Mouse (Mus musculus) heart, embryonic 13.5 days (tissue): Measurements from ENCODE around the gene Hist1h3c. TPM values are rescaled to one million over a fixed set of nuclear protein-coding genes. Genes with fewer than 3 reads are reported as not detected.
"Not testable (repeated sequence)": the region's sequence is repeated elsewhere in the genome, so short reads cannot be mapped to it uniquely, and the experiment has no call there.

Source experiments
- ATAC-seq: fragments of 200-750 bp; cut with Nextera tagmentation; 2 replicates; pipeline ENCODE4 v1.8.0; 2017; ENCODE audit warnings: moderate TSS enrichment; ENCODE audit not compliant: insufficient number of reproducible peaks, low FRiP score, low TSS enrichment; ENCODE audit errors: extremely low read depth
- H3K27ac ChIP-seq: fragments of 300-500 bp; sonication (generic); replicated peaks from 2 replicates; pipeline ENCODE4 v1.5.1; 2015; ENCODE audit warnings: moderate library complexity, mild to moderate bottlenecking, inconsistent platforms
- H3K27me3 ChIP-seq: fragments of 300-500 bp; sonication (generic); replicated peaks from 2 replicates; pipeline ENCODE4 v1.6.1; 2015; ENCODE audit warnings: mild to moderate bottlenecking, inconsistent platforms
- H3K36me3 ChIP-seq: fragments of 300-500 bp; sonication (generic); 2 replicates; pipeline ENCODE4 v1.6.1; 2015; ENCODE audit warnings: mild to moderate bottlenecking, inconsistent platforms
- H3K4me1 ChIP-seq: fragments of 300-500 bp; sonication (generic); 2 replicates; pipeline ENCODE4 v1.6.1; 2015; ENCODE audit warnings: inconsistent platforms
- H3K4me2 ChIP-seq: fragments of 300-500 bp; sonication (generic); 2 replicates; pipeline ENCODE4 v1.6.1; 2015; ENCODE audit warnings: inconsistent platforms, mild to moderate bottlenecking, moderate library complexity
- H3K4me3 ChIP-seq: fragments of 300-500 bp; sonication (generic); 2 replicates; pipeline ENCODE4 v1.5.1; 2015; ENCODE audit warnings: moderate library complexity, mild to moderate bottlenecking, inconsistent platforms
- H3K9ac ChIP-seq: fragments of 300-500 bp; sonication (generic); 2 replicates; pipeline ENCODE4 v1.6.1; 2015; ENCODE audit warnings: inconsistent platforms, mild to moderate bottlenecking, moderate library complexity
- H3K9me3 ChIP-seq: fragments of 300-500 bp; sonication (generic); 2 replicates; pipeline ENCODE4 v1.6.1; 2016; ENCODE audit warnings: inconsistent platforms
- WGBS: fragments of 180-500 bp; shearing (Covaris S2); methylation state at CpG from one replicate; pipeline ENCODE4 v1.1.7; 2015; ENCODE audit warnings: mixed read lengths; 5-methylcytosine and 5-hydroxymethylcytosine counted together
- polyA plus RNA-seq: library from polyadenylated mRNA; unstranded; fragments of >200 nt; fragmentation: Nextera tagmentation; extraction: Ambion mirVana; gene quantifications from 2 replicates; pipeline ENCODE4 v1.2.1, GENCODE M21; 2015

Hist1h3c gene
- polyA plus RNA-seq, 1 experiment from 2014 or later, result 3.8 TPM

DNA sequence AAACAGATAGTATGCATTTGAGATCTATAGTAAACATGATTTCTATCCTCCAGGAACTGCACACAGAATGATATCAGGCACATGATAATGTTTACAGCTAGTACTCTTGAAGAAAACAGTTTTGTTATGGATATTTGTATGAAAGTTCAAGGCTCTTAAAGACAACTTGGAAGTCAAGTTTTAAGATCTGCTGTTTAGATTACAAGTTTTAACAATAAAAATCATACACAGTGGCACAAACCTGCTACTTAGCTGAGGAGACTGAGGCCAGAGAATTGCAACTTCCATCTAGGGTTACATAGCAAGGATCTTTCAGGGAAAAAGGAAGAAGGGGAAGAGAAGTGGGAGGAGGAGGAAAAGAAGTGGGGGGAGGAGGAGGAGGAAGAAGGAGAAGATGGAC lies 9.6 kb upstream of the Hist1h3c start:
- Histone ChIP-seq H3K36me3 (no peaks in the 10 kb centered on the region), H3K4me3 (no peak overlapping the region), H3K9me3 (no peaks in the 10 kb centered on the region), H3K4me2 (no peak overlapping the region), H3K9ac (no peak overlapping the region), H3K4me1 (peaks cover 20% of the 10 kb centered on the region), H3K27me3 (no peaks in the 10 kb centered on the region), H3K27ac (no peak overlapping the region)
- ATAC-seq, result no peak

DNA sequence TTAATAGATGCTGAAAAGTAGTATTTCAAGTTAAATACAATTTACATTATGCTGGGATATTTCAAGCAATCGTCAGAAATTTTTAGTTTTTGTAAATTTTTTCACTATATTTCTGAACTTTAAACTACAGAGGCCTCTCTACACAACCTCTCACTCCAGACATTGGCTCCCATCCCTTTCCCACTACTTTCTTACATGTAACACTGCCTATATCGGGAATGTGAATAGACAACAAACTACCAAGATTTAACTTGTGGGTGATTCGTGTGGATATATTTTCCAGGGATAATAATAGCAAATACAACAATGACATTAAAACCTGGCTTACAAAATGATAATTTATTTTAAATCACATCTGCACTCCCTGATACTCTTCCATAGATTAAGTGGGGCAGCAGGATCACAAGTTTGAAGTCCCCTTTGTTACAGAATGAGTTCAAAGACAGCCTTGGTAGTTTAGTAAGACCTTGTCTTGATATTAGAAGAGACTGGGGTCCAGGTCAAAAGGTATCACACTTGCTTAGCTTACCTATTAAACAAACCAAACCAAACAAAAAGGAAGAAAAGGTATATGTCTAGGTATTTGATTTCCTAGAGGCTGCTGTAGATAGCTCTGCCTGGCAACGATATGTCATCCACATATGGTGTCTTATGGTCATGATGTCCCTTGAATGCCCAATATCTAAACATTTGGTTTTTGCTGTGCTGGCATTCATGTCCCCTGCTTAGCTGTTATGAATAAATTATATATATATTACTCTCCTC lies 8.1 kb upstream of the Hist1h3c start:
- Histone ChIP-seq H3K27ac (peak overlapping the region; percentile 2; the same call in 1 of the 2 replicates), H3K9me3 (no peaks in the 10 kb centered on the region), H3K4me1 (peaks cover 16% of the 10 kb centered on the region), H3K27me3 (no peaks in the 10 kb centered on the region), H3K4me2 (peak overlapping the region; percentile 73), H3K36me3 (no peaks in the 10 kb centered on the region), H3K4me3 (peak overlapping the region; percentile 52), H3K9ac (peak overlapping the region; percentile 82)
- 59% methylated on average over 4 of the region's 4 CpGs for WGBS
- ATAC-seq, result no peak

DNA sequence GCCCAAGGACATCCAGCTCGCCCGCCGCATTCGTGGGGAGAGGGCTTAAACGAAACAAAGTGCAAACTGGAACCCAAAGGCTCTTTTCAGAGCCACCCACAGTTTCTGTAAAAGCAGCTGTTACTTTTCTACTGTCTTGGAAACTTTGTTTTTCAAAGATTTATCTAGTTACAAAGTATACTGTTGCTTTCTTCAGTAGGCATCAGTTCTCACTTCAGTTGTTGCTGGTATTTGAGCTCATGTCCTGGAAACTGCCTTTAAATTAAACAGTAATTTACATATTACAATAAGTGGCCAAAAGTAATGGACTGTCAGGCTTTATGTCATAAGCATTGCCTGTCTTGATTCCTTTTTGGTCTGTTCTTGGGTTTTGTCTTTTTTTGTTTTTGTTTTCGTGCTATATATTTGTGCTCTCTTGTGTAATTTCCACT lies 7.4 kb upstream of the Hist1h3c start:
- Histone ChIP-seq H3K4me2 (peak overlapping the region; percentile 73), H3K27ac (peak overlapping the region; percentile 76), H3K36me3 (no peaks in the 10 kb centered on the region), H3K4me1 (peaks cover 22% of the 10 kb centered on the region), H3K4me3 (peak overlapping the region; percentile 52), H3K27me3 (no peaks in the 10 kb centered on the region), H3K9ac (peak overlapping the region; percentile 82), H3K9me3 (no peaks in the 10 kb centered on the region)
- 7% methylated on average over 6 of the region's 6 CpGs for WGBS
- ATAC-seq, result no peak

- Histone ChIP-seq H3K27ac (peak within 1 kb of the TSS; percentile 95), H3K4me2 (peak within 1 kb of the TSS; percentile 73), H3K4me1 (peaks cover 22% of the 10 kb centered on the region), H3K4me3 (peak within 1 kb of the TSS; percentile 52), H3K9ac (peak within 1 kb of the TSS; percentile 85)
- ATAC-seq, result peak; percentile 70
- H3K27me3 ChIP-seq, H3K9me3 ChIP-seq, H3K36me3 ChIP-seq: not testable (repeated sequence)
- under 1% methylated on average over 21 of the region's 47 CpGs for WGBS
Measured at GRCm38 (mm10) chr13:23752067-23752741, 6.8 kb upstream of the Hist1h3c start, which contains the start of gene Hist1h3b. Hist1h3b (plus strand) TSS chr13:23752267.

DNA sequence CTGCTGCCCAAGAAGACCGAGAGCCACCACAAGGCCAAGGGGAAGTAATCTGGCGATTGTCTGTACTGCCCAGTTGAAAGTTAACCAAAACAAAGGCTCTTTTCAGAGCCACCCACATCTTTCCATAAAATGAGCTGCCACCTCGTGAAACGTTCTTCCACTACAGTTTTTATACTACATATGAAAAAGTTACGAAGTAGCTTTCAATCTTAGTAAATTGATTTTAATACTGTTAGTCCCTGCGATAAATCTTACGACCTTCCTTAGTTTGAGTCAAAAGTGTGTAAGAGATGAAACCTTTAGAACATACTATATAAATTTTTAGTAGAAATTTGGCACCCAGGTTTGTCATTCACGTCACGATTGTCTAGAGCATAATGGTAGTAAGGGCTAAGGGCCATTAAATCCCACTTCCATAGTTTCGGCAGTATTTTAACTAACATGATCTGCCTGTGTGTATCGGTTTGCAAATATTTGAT lies 6.1 kb upstream of the Hist1h3c start:
- peak overlapping the region; percentile 52 for H3K4me3 ChIP-seq
- H3K4me1 ChIP-seq, result peaks cover 24% of the 10 kb centered on the region
- WGBS, result 2% methylated on average over 11 of the region's 11 CpGs
- peak overlapping the region; percentile 95 for H3K27ac ChIP-seq
- H3K27me3 ChIP-seq, result no peaks in the 10 kb centered on the region
- H3K9ac ChIP-seq, result peak overlapping the region; percentile 85
- ATAC-seq, result no peak
- peak overlapping the region; percentile 73 for H3K4me2 ChIP-seq
- H3K9me3 ChIP-seq, result no peaks in the 10 kb centered on the region
- H3K36me3 ChIP-seq, result no peaks in the 10 kb centered on the region

- not testable (repeated sequence) for H3K36me3 ChIP-seq, H3K27me3 ChIP-seq, H3K9me3 ChIP-seq, ATAC-seq
- H3K4me3 ChIP-seq, result peak within 1 kb of the TSS; percentile 52
- H3K4me2 ChIP-seq, result peak within 1 kb of the TSS; percentile 73
- peak within 1 kb of the TSS; percentile 85 for H3K9ac ChIP-seq
- H3K27ac ChIP-seq, result peak within 1 kb of the TSS; percentile 95
- WGBS, result 1% methylated on average over 29 of the region's 47 CpGs
- peaks cover 24% of the 10 kb centered on the region for H3K4me1 ChIP-seq
Measured at GRCm38 (mm10) chr13:23750839-23751477, 5.6 kb upstream of the Hist1h3c start, which contains the start of gene Hist1h2ab. Hist1h2ab (plus strand) TSS chr13:23751126.

- Histone ChIP-seq H3K9ac (no peak overlapping the region), H3K27ac (peak overlapping the region; percentile 70; the same call in 1 of the 2 replicates)
Measured at GRCm38 (mm10) chr13:23749563-23750121, 4.2 kb upstream of the Hist1h3c start.

DNA sequence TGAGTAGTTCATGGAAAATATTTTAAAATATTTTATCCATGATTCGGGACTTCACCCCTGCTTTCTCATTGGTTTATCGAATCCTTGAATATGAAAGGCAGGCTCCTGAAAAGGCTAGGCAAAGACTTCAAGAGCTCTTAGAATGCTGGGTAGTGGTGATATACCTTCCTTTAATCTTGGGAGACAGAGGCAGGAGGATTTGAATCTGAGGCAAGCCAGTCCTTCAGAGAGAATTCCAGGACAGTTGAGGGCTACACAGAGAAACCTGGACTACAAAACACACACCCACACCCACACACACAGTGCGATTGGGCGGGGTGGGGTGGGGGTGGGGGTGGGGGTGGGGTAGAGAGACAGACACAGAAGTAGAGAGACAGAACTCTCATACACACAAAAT lies 2.5 kb upstream of the Hist1h3c start:
- Histone ChIP-seq H3K27me3 (no peaks in the 10 kb centered on the region), H3K9me3 (no peaks in the 10 kb centered on the region), H3K4me1 (peaks cover 33% of the 10 kb centered on the region), H3K4me3 (no peak overlapping the region), H3K4me2 (peak overlapping the region; percentile 70), H3K27ac (peak overlapping the region; percentile 98), H3K36me3 (no peaks in the 10 kb centered on the region), H3K9ac (peak overlapping the region; percentile 68)
- 9% methylated on average over 4 of the region's 4 CpGs for WGBS
- ATAC-seq, result no peak

More at GRCm38 (mm10) chr13:23749563-23750121, 4.2 kb upstream of the Hist1h3c start:
- Histone ChIP-seq H3K9me3 (no peaks in the 10 kb centered on the region), H3K27me3 (no peaks in the 10 kb centered on the region), H3K4me1 (peaks cover 27% of the 10 kb centered on the region), H3K4me3 (no peak overlapping the region), H3K4me2 (no peak overlapping the region), H3K36me3 (no peaks in the 10 kb centered on the region)
- 82% methylated on average over 5 of the region's 5 CpGs for WGBS
- ATAC-seq, result no peak

DNA sequence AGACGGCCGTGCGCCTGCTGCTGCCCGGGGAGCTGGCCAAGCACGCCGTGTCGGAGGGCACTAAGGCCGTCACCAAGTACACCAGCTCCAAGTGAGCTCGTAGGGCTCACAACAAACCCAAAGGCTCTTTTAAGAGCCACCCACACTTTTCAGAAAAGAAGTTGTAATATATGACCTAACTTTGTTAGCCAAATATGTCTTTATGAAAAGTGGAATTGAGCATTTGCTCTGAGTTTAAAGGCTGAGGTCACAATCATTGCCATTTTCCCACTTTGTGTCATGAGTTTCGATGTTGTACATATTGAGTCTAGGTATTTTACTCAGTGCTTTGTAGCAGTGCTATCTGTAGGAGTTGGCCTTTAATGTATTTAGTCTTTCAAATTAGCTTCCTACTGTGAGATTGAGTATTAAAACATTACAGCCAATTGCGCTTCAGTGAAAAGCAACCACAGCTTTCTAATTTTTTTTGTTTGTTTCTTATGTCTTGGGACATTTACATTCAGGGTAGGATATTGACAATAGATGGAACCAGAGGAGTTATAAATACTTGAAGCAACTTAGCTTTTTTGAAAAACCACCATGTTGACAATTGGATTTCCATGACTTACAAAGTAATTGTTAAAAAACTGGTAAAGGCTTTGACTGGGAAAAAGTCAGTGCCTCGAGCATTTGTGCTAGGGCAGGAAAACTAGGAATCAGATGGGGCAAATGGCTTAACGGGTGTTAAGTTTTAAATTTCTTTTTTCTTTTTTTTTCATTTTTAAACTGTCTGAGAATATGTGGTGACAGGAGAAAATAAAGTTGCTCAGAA lies 1.9 kb upstream of the Hist1h3c start:
- Histone ChIP-seq H3K9me3 (no peaks in the 10 kb centered on the region), H3K27ac (peak overlapping the region; percentile 98), H3K36me3 (no peaks in the 10 kb centered on the region), H3K9ac (peak overlapping the region; percentile 82), H3K4me3 (peak overlapping the region; percentile 52), H3K27me3 (no peaks in the 10 kb centered on the region), H3K4me2 (peak overlapping the region; percentile 70), H3K4me1 (peaks cover 31% of the 10 kb centered on the region)
- no peak for ATAC-seq
- 6% methylated on average over 13 of the region's 13 CpGs for WGBS

DNA sequence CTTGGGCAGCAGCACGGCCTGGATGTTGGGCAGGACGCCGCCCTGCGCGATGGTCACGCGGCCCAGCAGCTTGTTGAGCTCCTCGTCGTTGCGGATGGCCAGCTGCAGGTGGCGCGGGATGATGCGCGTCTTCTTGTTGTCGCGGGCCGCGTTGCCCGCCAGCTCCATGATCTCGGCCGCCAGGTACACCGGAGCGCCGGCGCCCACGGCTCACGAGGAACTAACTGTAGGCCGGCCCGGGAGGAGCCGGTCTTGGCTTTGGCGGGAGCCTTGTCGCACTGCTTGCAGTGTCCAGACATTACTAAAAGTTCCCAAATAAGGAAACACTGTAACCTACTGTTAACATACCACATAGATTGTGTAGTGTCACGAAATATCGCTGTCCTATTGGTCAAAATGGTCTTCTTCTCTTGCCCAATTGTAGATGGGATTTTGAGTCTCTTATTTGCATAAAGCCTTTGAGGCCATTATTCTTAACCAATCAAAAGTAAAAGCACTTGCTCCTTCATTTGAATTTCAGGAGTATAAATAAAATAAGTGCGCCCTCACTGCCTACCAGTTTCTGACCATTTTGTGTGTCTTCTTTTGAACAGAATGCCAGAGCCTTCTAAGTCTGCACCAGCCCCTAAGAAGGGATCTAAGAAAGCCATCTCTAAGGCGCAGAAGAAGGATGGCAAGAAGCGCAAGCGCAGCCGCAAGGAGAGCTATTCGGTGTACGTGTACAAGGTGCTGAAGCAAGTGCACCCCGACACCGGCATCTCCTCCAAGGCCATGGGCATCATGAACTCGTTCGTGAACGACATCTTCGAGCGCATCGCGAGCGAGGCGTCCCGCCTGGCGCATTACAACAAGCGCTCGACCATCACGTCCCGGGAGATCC lies 1.0 kb upstream of the Hist1h3c start, which contains the start of gene Hist1h2bb:
Gene Hist1h2bb, plus strand, starts transcription at position 534 of the 880 bp plus-strand sequence.
- not testable (repeated sequence) for H3K9me3 ChIP-seq, H3K27me3 ChIP-seq, H3K36me3 ChIP-seq
- Histone ChIP-seq H3K27ac (peak within 1 kb of the TSS; percentile 98), H3K4me1 (peaks cover 35% of the 10 kb centered on the region), H3K4me2 (peak within 1 kb of the TSS; percentile 70), H3K9ac (peak within 1 kb of the TSS; percentile 83), H3K4me3 (peak within 1 kb of the TSS; percentile 52)
- peak; percentile 77 for ATAC-seq
- under 1% methylated on average over 45 of the region's 58 CpGs for WGBS
